Mouse (Mus musculus) liver, embryonic 14.5 days (tissue): ENCODE data around the gene Psmc3. TPM values are rescaled to one million over a fixed set of nuclear protein-coding genes. Genes with fewer than 3 reads are reported as not detected.
A peak's percentile ranks its signal among the peaks of the same experiment; 100 is the strongest.

Source experiments
- ATAC-seq: fragments of 200-750 bp; cut with Nextera tagmentation; 2 replicates; pipeline ENCODE4 v1.8.0; 2017; ENCODE audit warnings: moderate number of reproducible peaks, mild to moderate bottlenecking, moderate library complexity; ENCODE audit not compliant: insufficient read depth
- DNase-seq, 3 experiments: peaks; one replicate each; pipeline ENCODE4 v3.0.0-alpha.2; 2012 to 2013; ENCODE audit warnings: low read depth in 3 of 3, low spot score in 3 of 3
- H3K27ac ChIP-seq: fragments of 300-500 bp; sonication (generic); 2 replicates; pipeline ENCODE4 v1.5.1; 2014; ENCODE audit warnings: moderate library complexity, mild to moderate bottlenecking, control low read depth, inconsistent platforms
- H3K27me3 ChIP-seq: fragments of 300-500 bp; sonication (generic); 2 replicates; pipeline ENCODE4 v1.6.1; 2014; ENCODE audit warnings: mild to moderate bottlenecking, low read length, moderate library complexity; ENCODE audit not compliant: control insufficient read depth, insufficient read depth
- H3K36me3 ChIP-seq: fragments of 300-500 bp; sonication (generic); replicated peaks from 2 replicates; pipeline ENCODE4 v1.6.1; 2014; ENCODE audit warnings: low read depth; ENCODE audit not compliant: control insufficient read depth, insufficient read depth
- H3K4me1 ChIP-seq, 2 experiments: fragments of 200-500 bp in 1 of 2; fragments of 300-500 bp in 1 of 2; sonication (generic) in 1 of 2; replicated peaks; 2 replicates each; pipeline ENCODE4 v1.6.1; 2012 to 2014; ENCODE audit warnings: antibody characterized with exemption in 1 of 2, inconsistent platforms in 1 of 2, low read length in 1 of 2; ENCODE audit not compliant: control insufficient read depth in 2 of 2, insufficient read depth in 2 of 2
- H3K4me2 ChIP-seq: fragments of 300-500 bp; sonication (generic); 2 replicates; pipeline ENCODE4 v1.6.1; 2014; ENCODE audit warnings: low read depth, mild to moderate bottlenecking, control low read depth, moderate library complexity
- H3K4me3 ChIP-seq, 2 experiments: fragments of 200-500 bp in 1 of 2; fragments of 300-500 bp in 1 of 2; sonication (generic) in 1 of 2; 2 replicates each; pipeline ENCODE4 v1.5.1; 2012 to 2014; ENCODE audit warnings: low read depth in 2 of 2, low read length in 2 of 2, mild to moderate bottlenecking in 2 of 2, control low read depth in 1 of 2, inconsistent platforms in 1 of 2, moderate library complexity in 1 of 2; ENCODE audit not compliant: insufficient read depth in 1 of 2
- H3K9ac ChIP-seq: fragments of 300-500 bp; sonication (generic); replicated peaks from 2 replicates; pipeline ENCODE4 v1.6.1; 2014; ENCODE audit warnings: mild to moderate bottlenecking, control low read depth, moderate library complexity
- H3K9me3 ChIP-seq: fragments of 300-500 bp; sonication (generic); 2 replicates; pipeline ENCODE4 v1.6.1; 2016; ENCODE audit warnings: low read length, mixed read lengths; ENCODE audit not compliant: control insufficient read depth
- CTCF ChIP-seq: IDR thresholded peaks from 2 replicates; pipeline ENCODE4 v1.5.1; 2016; ENCODE audit warnings: antibody characterized with exemption, low read depth, control low read depth
- EP300 ChIP-seq: IDR thresholded peaks from 2 replicates; pipeline ENCODE4 v1.6.1; 2016; ENCODE audit warnings: antibody characterized with exemption, low read depth
- WGBS: fragments of 180-500 bp; shearing (Covaris S2); extraction: QIAGEN DNeasy Blood & Tissue Kit; methylation state at CpG from one replicate; pipeline ENCODE4 v1.1.7; 2014; ENCODE audit not compliant: insufficient replicate concordance; 5-methylcytosine and 5-hydroxymethylcytosine counted together
- polyA plus RNA-seq, 2 experiments: library from polyadenylated mRNA; depleted of rRNA in 1 of 2; stranded (reverse) in 1 of 2; unstranded in 1 of 2; fragments of >200 nt; fragmentation: Nextera tagmentation in 1 of 2; extraction: Ambion mirVana in 1 of 2; gene quantifications; 2 replicates each; pipeline versions ENCODE4 v1.2.1 to v1.2.3; 2012 to 2014

The Psmc3 gene
- polyA plus RNA-seq, 2 experiments, result 126 to 174 TPM

DNA sequence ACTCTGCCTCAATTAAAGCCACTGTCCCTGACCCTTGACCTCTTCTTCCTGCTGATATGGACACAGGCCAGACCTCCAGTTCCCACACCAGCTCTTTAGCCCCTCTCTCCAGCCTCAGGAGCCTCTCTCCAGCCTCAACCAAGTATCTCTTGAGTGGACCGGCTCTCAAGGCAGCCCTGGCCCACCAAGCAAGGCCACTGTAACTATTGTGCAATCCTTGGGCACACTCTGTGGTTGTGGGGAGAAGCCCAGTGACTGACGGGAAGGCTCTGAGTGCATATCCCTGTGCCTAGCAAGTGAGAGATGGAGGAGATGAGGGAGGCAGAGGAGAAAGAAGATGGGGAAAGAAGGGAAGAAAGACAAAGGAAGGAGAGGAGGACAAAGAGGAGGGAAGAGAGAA, 44.3 kb downstream of the Psmc3 start:
- DNase-seq (no peak), ATAC-seq (no peak)
- H3K4me2 ChIP-seq, result peak overlapping the region; percentile 24; the same call in 1 of the 2 replicates
- H3K4me1 ChIP-seq, result peaks cover 0 to 13% of the 10 kb centered on the region in 2 experiments; a peak in 3 of 4 replicates
- 35% methylated on average over 2 of the region's 2 CpGs for WGBS
- H3K27ac ChIP-seq, result no peak overlapping the region
- H3K9me3 ChIP-seq, result no peaks in the 10 kb centered on the region
- no peak overlapping the region for H3K9ac ChIP-seq
- H3K4me3 ChIP-seq, result peak overlapping the region; percentile 21 to 25
- H3K27me3 ChIP-seq, result no peaks in the 10 kb centered on the region
- no peaks in the 10 kb centered on the region; the same call in 1 of the 2 replicates for H3K36me3 ChIP-seq
- no peak for TF ChIP-seq CTCF
- no peak for TF ChIP-seq EP300

DNA sequence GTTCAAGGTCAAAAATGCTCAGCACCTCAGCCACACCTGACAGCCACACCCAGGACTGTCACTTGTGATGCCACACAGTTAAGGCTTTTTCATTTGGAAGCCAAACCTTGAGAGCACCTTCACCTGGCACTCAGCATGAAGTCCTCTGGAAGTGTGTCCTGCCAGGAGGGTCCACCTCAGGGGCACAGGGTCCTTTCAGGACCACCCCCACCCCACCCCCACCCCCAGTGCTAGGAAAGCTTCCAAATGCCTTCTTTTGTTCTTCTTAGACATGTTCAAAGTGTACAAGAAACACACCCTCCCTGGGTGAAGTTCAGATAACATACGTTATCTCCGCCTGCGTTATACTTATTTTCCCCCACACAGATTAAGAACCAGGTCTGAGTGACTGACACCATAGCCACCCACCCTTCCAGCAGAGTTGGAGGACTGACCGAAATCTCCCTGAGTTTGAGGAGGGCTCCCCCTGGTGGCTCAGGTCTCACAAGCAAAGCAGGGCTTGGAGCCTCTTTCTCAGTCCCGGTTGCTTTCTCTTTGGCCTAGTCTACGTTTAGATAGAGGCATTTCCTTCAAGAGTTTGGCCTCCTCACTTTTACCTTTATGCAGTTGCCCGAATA, 47.4 kb downstream of the Psmc3 start:
- H3K27ac ChIP-seq, result no peak overlapping the region
- H3K36me3 ChIP-seq, result no peaks in the 10 kb centered on the region; the same call in 1 of the 2 replicates
- no peak overlapping the region for H3K9ac ChIP-seq
- DNase-seq (peak; percentile 71 to 76 (median 74)), ATAC-seq (peak; percentile 70)
- 4% methylated on average over 7 of the region's 7 CpGs for WGBS
- H3K4me3 ChIP-seq, result no peak overlapping the region
- no peaks in the 10 kb centered on the region for H3K9me3 ChIP-seq
- H3K27me3 ChIP-seq, result no peaks in the 10 kb centered on the region
- H3K4me1 ChIP-seq, result peaks cover 3 to 22% of the 10 kb centered on the region in 2 experiments
- TF ChIP-seq EP300 (no peak), CTCF (peak; percentile 97)
- peak overlapping the region; percentile 24; the same call in 1 of the 2 replicates for H3K4me2 ChIP-seq

DNA sequence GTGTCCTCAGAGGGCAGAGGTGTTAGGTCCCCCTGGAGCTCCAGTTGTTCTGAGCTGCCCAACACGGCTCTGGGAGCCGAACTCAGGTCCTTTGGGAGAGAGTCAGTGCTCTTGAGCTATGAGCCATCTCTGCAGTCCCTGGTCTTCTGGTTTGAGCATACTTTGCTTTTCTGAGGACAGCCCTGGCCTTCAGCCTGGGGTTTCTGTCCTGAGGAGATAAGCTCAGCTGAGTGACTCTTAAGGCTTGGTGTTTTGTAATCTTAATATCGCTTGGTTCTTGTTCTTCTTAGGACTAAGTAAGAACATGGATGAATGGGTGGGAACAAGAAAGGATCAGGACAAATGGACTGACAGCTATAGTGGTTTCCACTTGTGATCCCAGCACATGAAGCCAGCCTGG, 54.3 kb downstream of the Psmc3 start:
- WGBS, result 31% methylated on average over 3 of the region's 3 CpGs
- peak; percentile 36 for TF ChIP-seq EP300
- no peak for TF ChIP-seq CTCF
- peaks cover 21 to 41% of the 10 kb centered on the region in 2 experiments for H3K4me1 ChIP-seq
- DNase-seq (peak; percentile 26 to 31 (median 30)), ATAC-seq (peak; percentile 58)
- no peaks in the 10 kb centered on the region for H3K27me3 ChIP-seq
- H3K4me3 ChIP-seq, result no peak overlapping the region
- H3K36me3 ChIP-seq, result no peaks in the 10 kb centered on the region
- H3K9ac ChIP-seq, result no peak overlapping the region
- no peaks in the 10 kb centered on the region for H3K9me3 ChIP-seq
- peak overlapping the region; percentile 44 for H3K4me2 ChIP-seq
- H3K27ac ChIP-seq, result no peak overlapping the region

DNA sequence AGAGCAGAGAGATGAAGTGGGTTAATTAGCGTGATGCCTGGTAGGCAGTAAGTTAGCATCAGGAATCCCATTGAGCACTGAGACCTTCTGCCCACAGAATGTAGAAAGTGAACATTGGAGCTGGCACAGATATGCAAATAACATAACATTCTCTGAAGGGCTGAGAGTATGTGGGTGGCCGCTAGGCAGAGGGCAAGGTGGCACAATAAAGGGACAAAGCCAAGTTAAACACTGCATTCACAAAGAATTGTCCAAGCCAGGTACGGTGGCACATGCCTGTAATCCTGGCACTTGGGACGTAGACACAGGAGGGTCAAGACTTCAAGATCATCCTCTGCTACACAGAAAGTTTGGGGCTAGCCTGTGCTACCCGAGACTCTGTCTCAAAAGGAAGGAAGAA, 55.4 kb downstream of the Psmc3 start:
- TF ChIP-seq CTCF, result no peak
- TF ChIP-seq EP300, result no peak

DNA sequence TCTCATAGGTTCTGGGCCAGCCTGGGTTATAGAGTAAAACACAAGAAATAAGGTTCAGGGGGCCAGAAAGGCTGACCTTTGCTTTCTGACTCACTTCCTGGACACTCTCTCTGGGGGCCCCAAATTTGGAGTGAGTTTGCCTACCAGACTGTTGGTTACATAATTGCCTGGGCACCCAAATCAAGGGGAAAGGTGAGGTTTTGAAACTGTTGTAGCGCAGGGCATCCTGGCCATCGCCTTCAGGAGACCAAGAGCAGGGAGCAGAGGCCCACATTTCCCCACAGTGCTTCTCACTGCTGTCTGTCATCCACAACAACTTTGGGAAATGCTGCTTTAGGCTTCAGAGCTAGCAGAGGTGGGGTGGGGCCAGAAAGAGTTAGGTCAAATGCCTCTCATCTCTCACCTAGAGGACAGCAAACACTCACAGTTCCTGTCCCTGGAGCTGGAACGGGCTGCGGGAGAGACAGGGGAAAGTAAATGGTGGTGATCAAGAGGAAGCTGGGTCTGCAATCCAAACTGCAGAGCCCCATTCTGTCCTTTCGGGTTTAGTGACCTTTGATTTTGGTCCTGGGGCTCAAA, 56.1 kb downstream of the Psmc3 start:
- H3K36me3 ChIP-seq, result no peaks in the 10 kb centered on the region
- ATAC-seq (no peak), DNase-seq (no peak)
- H3K9ac ChIP-seq, result no peak overlapping the region
- H3K4me3 ChIP-seq, result no peak overlapping the region
- H3K4me2 ChIP-seq, result no peak overlapping the region
- no peak overlapping the region for H3K27ac ChIP-seq
- no peaks in the 10 kb centered on the region for H3K9me3 ChIP-seq
- H3K27me3 ChIP-seq, result no peaks in the 10 kb centered on the region
- TF ChIP-seq EP300, result no peak
- TF ChIP-seq CTCF, result no peak
- H3K4me1 ChIP-seq, result peaks cover 30 to 50% of the 10 kb centered on the region in 2 experiments
- WGBS, result 78% methylated on average over 5 of the region's 5 CpGs

More for the DNA sequence above, 55.4 kb downstream of the Psmc3 start:
- H3K9ac ChIP-seq, result no peak overlapping the region
- no peak overlapping the region for H3K4me2 ChIP-seq
- no peak for DNase-seq
- H3K36me3 ChIP-seq, result no peaks in the 10 kb centered on the region
- ATAC-seq, result no peak
- no peaks in the 10 kb centered on the region for H3K9me3 ChIP-seq
- WGBS, result 71% methylated on average over 5 of the region's 5 CpGs
- no peak overlapping the region for H3K4me3 ChIP-seq
- H3K27me3 ChIP-seq, result no peaks in the 10 kb centered on the region
- peaks cover 30 to 48% of the 10 kb centered on the region in 2 experiments for H3K4me1 ChIP-seq
- H3K27ac ChIP-seq, result no peak overlapping the region
